Mouse (Mus musculus) ES-E14 (cell line): Measurements from ENCODE around the gene Ntm.

ENCODE experiments used
- ZC3H11A ChIP-seq: IDR thresholded peaks from 2 replicates; pipeline ENCODE4 v1.6.1; 2012; ENCODE audit warnings: low read depth, mild to moderate bottlenecking, inconsistent platforms, low read length, borderline replicate concordance
- ZNF384 ChIP-seq: IDR thresholded peaks from 2 replicates; pipeline ENCODE4 v1.6.1; 2012; ENCODE audit warnings: low read depth, low read length, inconsistent platforms

- no peak for TF ChIP-seq ZC3H11A
- TF ChIP-seq ZNF384: no peak
Measured at GRCm38 (mm10) chr9:29026410-29026809, 936.5 kb downstream of the Ntm start.
